Mouse (Mus musculus): ENCODE data around the gene 2210016F16Rik. TPM values are rescaled to one million over a fixed set of nuclear protein-coding genes. Genes with fewer than 3 reads are reported as not detected.
"Not testable (repeated sequence)": the region's sequence is repeated elsewhere in the genome, so short reads cannot be mapped to it uniquely, and the experiment has no call there.

2210016F16Rik gene
- total RNA-seq, 2 experiments from 2014 or later, result 16.6 to 18.0 TPM

DNA sequence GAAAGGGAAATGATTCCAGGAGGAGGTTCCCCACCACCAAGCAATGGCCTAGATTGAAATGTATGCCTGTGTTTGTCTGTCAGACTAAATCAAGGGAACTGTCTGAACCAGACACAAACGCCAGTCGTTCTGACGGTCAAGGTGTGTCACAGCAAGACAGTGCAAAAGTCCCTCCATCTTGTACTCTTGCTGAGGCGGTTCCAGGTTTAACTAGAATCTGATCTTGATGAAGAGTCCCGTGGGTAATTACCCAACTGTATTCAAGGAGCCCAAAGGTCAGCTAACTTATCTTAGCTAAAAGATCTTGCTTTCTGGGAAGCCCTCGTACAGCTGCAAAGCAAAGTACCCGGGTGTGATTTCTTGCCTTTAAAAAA is 509 bp upstream of the 2210016F16Rik start:
- no peak for DNase-seq
- intact Hi-C loops (cut with DNase I), result loop anchor here (2.0 to 5.0 kb wide), 4 partner anchors 15 to 373 kb away; partner anchors contain the start of gene Idnk

DNA sequence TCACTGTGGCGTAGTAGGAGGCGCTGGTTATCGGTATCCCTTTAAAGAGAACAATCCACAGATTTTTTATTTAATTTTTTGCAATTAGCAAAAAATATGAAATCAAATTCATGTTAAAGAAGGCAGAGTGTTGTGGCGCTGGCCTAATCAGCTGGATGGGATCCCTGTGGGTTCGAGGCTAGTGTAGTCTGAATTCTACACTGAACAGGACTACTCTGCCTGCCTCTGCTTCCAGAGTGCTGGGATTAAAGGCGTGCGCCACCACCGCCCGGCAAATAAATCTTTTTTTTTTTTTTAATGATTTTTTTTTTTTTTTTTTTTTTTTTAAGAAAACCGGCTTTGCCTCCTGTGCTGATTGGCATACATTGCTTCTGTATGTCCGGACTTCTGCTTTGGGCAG is 654 bp downstream of the 2210016F16Rik start:
- no peak for DNase-seq
- intact Hi-C loops (cut with DNase I), result loop anchor here (1.0 to 2.0 kb wide), 2 partner anchors 16 to 95 kb away; no protein-coding TSS in a partner anchor

DNA sequence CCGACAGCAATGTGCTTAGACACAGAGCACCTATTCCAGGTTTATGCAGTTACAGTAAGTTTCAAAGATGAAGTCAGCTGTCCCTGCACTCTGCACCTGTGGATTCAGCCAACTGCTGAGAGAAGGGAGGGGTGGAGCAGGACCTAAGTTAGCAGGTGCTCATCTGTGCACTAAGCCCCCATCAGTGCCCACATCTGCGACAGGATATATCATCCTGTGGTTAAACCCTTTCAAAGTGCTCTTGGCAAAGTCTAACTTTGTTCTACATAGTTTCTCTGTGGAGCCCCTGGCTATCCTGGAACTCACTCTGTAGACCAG is 11.9 kb downstream of the 2210016F16Rik start:
- intact Hi-C loops (cut with DNase I), result no loop called here

DNA sequence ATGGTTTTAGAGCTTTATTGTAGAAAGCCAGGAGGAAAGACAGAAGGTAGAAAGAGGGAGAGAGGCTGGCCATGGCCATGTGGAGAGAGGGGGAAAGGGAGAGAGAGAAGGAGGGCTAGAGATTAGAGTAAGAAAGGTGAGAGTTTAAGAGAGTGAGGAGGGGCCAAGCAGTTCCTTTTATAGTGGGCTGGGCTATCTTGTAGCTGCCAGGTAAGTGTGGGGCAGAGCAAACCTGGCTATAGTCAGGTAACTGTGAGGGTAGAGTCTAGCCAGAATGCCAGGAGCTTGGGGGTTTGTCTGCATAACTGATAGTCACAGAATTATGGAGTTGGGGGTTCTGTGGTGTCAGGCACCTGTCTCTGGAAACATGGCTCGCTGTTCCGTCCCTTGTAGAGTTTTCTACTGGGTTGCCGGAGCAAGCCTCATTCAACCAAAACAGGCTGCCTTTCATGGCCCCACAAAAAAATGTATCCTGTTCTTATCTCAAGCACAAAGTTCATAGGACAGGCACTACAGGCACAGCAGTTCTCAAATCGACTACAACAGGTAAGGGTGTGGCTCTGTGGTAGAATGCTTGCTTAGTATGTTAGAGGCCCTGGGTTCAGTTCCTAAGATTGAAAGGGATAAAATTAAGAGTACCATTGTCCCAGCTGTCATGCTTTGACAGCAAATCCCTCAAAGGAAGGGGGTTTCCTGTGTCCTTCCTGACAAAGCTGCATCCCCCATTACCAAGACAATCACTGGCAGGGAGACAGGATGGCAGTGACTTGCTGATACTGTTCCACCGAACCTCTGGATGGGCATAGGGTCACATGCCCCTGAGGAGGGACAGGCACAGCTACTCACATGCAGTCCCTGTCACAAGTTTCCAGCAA is 12.5 kb downstream of the 2210016F16Rik start:
- no peak for DNase-seq
- intact Hi-C loops (cut with DNase I), result no loop called here

More for the DNA sequence above, 11.9 kb downstream of the 2210016F16Rik start:
- DNase-seq, result no peak

DNA sequence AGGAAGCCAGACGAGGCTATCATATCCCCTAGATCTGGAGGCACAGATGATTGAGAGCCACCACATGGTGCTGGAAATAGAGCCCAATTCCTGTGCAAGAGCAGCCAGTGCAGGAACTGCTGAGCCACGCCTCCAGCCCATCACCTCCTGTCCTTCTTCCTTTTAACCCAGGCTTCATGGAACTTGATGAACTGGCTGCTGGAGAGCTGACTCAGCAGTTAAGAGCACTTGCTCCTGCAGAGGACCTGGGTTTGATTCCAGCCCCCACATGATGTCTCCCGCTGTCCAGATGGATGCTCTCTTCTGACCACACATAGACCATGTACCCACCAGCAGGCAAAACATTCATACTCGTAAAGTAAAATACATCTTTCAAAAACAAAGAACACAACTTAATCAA is 16.2 kb downstream of the 2210016F16Rik start:
- intact Hi-C loops (cut with DNase I), result no loop called here
- no peak for DNase-seq

DNA sequence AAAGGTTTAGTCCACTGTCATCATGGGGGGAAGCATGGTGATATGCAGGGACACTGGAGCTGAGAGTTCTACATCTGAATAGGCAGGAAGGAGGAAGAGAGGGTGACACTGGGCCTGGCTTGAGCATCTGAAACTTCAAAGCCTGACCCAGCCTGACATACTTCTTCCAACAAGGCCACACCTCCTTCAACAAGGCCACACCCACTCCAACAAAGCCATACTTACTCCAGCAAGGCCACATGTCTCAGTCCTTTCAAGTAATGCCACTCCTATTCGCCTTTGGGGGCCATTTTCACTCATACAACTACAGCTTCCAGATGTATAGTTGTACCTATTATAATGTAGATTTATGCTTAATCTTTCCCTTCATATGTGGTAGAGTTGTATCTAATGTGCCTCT is 17.4 kb downstream of the 2210016F16Rik start:
- intact Hi-C loops (cut with DNase I), result no loop called here
- DNase-seq, result no peak

DNA sequence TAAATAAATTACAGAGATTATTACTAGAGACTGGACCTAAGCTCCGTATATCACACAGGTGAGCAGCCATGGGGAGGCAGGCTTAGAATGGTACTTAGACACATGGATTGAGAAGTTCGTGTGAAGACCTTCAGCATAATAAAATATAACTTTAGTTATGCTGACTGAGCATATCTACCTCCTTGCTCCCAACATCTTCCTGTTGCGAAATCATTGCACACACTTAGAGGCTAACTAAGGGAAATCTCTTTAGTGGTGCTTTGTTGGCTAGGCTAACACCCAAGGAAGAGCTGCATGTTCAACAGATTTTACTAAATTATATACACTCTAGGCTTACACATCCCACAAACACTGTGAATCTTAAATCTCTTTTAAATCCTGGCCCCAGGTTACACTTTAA is 18.7 kb downstream of the 2210016F16Rik start:
- intact Hi-C loops (cut with DNase I), result no loop called here
- no peak for DNase-seq

DNA sequence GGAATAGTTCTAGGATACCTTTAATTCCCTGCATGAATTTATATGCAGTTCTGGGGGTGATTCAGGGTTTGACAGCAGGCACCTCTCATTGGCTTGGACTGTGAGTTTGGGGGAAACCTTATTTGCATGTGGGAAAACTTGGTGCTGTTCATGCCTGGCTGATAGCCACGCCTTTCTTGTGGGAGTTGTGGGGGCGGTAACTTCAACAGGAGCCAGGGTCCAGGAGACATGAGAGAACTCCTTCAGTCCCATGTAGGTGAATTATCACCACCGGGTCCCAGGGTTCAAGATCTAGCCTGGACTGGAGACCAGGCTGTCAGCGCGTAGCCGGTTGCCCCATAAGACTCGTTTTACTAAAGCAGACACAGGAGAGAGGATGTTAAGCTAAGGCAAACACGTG is 19.8 kb downstream of the 2210016F16Rik start:
- intact Hi-C loops (cut with DNase I); DNase-seq: not testable (repeated sequence)

DNA sequence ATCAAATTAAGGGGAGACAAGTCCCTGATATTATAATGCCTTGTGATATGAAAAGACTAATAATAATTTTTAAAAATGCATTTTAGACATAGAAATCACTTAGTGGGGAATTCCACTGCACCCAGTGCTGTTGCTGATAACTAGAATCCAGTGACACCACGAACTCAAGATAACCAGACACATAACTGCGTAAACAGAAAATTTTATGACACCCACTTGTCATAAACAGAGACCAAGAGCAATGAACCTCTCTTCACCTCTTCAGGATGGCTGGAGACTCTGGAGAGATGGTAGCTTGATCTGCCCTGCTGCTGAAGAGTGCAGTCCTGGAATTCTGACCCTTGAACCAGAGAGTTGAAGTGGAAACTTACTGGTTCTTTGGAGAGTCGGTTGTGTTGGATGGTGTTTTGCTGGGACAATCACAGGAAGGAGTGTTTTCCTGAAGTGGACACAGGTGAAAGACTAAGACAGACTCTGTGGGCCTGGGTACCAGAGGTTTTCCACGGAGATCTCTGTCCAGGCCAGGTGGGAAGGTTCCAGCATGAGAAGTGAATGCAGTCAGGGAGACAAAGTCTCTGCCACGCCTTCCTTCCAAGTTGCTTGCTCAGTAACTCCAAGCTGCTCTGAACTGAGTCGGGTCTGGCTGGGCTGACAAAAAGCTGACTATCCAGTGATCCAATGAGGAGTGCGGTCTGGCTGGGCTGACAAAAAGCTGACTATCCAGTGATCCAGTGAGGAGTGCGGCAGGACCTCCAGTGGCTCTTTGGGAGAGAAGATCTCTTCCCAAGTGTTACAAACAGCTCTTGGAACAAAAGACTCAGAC is 20.5 kb downstream of the 2210016F16Rik start:
- DNase-seq, result no peak
- intact Hi-C loops (cut with DNase I), result no loop called here

DNA sequence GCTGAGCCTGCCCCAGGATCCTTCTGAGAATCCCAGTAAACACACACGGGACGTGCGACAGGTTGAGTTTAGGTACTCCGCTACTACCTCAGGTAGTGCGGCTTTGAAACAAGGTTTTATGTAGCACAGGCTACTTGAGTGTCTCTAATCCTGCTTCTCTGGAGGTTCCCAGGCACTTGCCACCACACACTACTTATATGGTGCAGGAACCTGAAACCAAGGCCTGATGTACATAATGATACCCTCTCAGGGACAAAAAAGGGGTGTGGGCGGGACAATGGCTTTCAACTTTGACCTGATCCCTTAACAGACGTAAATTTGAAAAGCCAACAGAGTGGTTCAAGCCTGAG is 25.7 kb downstream of the 2210016F16Rik start:
- intact Hi-C loops (cut with DNase I), result no loop called here

DNA sequence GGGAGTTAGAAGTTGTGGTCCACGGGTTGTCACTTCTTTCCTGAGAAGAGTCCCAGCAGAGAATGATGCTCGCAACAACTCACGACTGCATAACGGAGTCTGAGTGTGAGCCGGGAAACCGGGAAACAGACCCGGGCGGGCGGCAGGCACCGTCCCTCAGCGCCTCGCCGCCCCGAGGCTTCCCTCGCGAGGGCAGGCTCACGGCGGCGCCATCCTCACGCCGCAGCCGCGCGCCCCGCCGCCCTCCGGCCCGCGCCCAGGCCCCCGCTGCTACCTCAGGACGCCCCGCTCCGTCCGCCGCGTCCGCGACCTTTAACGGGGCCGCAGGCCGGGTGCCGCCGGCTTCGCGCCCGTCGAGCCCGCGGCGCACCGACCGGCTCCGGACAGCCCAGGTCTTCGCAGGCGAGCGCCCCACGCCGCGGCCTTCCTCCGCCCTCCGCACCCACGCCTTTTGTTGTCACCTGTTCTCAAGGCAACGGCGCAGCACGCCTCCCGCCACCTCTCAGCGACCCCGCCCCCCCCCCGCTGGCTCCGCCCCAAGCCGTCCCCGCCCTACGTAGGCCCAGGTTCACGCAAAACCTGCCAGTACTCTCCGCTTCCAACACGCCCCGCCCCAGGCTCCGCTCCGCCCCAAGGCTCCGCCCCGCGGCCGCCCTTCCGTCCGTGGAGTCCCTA is 26.3 kb downstream of the 2210016F16Rik start, which contains the start of gene Kif27:
Gene Kif27 (minus strand): TSS at position 494 of the 675 bp plus-strand sequence.
- intact Hi-C loops (cut with DNase I), result no loop called here

More for the DNA sequence above, 25.7 kb downstream of the 2210016F16Rik start:
- DNase-seq, result no peak

DNA sequence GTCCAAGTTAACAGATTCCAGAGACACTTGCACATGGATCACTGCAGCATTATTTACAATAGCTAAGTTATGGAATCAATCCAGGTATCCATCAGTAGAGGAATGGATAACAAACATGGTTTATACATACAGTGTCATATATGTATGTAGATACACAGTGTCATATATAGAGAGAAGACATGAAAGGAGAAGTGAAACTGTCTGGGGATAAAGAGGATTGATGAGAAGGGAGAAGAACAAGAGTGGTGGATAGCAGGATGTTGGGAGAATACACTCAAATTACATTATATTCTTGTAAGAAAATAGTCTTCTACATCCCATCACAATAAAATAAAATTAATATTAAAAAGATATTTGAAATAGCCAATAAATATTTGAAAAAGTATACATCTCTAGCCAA is 32.0 kb downstream of the 2210016F16Rik start:
- no peak for DNase-seq
- intact Hi-C loops (cut with DNase I), result no loop called here

More for the DNA sequence above, 26.3 kb downstream of the 2210016F16Rik start, which contains the start of gene Kif27:
- peak; percentile 81 to 82 for DNase-seq

DNA sequence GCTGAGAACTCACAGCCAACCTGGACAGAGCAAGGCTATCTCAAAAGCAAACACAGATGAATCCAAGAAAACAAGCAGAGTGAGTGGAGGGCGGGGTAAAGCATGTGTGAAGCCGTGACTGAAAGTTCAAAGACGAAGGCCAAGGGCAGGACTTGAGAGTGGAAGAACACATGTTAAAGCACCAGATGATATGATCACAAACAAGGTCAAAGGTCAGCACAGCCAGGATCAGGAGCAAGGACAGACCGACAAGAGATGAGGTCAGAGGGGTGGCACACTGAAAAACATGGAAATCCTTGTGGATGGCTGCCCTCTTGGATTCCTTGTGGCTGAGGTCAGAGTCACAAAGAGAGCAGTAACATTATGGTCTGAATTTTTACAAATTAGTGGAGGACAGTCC is 34.4 kb downstream of the 2210016F16Rik start:
- no peak for DNase-seq
- intact Hi-C loops (cut with DNase I), result no loop called here

DNA sequence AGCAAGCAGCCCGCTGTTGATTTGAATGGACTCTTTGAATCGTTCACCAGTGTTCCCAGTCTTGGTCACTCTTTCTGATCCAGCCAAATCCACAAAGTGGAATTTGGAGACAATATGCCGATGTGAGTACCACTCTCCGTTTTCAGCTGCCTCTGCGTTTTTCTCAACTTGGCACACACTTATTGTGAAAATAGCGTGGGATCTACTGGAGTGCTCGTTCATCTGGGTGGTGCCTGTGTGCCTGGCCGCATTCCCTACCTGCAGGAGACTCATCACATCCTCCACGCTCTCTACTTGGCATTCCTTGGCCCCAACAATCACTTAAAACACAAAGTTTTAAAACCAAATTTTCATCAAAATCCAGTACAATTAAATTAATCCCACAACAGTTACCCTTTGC is 40.5 kb downstream of the 2210016F16Rik start:
- no peak for DNase-seq
- intact Hi-C loops (cut with DNase I), result no loop called here

DNA sequence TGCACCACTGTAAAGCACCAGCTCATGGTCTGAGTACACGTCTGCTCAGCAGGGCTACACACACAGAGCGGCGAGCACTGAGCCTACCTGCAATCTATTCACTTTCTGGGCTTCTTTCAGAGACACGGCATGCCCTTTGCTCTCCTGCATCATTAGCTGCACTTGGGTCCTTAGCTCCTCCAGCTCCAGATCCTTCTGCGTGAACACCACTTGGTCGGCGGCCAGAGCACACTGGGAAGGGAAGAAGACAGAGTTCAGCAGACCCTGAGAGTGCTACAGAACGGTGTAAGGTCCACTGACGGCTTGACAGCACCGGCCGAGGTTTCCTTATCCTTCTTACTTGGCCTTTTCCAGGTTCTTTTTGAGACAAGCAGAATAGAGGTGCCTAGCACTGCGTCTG is 47.6 kb downstream of the 2210016F16Rik start:
- DNase-seq, result no peak
- intact Hi-C loops (cut with DNase I), result no loop called here

DNA sequence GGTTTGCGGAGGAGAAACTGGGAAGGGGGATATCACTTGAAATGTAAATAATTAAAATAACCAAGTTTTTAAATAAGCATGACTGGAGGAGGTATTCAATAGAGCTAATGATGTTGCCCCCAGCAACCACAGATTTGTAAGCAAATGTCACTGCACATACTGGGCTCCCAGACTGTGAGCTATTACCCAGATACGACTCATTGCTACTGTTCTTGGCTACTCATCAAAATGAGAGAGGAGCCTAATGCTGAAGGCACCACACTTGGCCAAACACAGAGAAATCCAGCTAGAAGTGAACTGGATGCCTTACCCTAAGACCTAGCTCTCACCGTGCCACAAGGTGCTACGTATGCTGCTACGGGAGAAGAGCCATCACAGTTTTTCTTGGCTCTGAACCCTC is 50.9 kb downstream of the 2210016F16Rik start:
- DNase-seq, result no peak
- intact Hi-C loops (cut with DNase I), result no loop called here

Small RNAs within 50 kb of the gene (microRNA-seq; reads per million reads assigned to microRNA genes)
- gene Mir7-1, result 19.5 to 22.0 reads per million in 2 experiments

Other genes starting within 250 kb of the 2210016F16Rik start
- gene Idnk, start 227.6 kb downstream of the 2210016F16Rik start, total RNA-seq (2021), result 10 to 100 TPM; 21.3 to 22.0 TPM
- gene Ubqln1, start 169.6 kb downstream of the 2210016F16Rik start, total RNA-seq (2021), result 10 to 100 TPM; 64.2 to 65.1 TPM
- 10 to 100 TPM; 25.7 to 26.4 TPM for gene Gkap1, start 109.5 kb downstream of the 2210016F16Rik start, total RNA-seq (2021)
- under 1 TPM; 0.22 to 0.24 TPM for gene Kif27, start 26.1 kb downstream of the 2210016F16Rik start, total RNA-seq (2021)
- gene Rmi1, start 17.0 kb upstream of the 2210016F16Rik start, total RNA-seq (2021), result 10 to 100 TPM in 1 of 2 experiments, 1 to 10 TPM in 1; 9.9 to 12.9 TPM
- gene Hnrnpk, start 18.1 kb upstream of the 2210016F16Rik start, total RNA-seq (2021), result 100 to 1,000 TPM; 721 to 814 TPM
- not detected for gene Slc28a3, start 225.7 kb upstream of the 2210016F16Rik start, total RNA-seq (2021)